Mouse (Mus musculus) mouse trophoblast stem cell (cell line): ENCODE measurements around the gene Arf4.

ENCODE experiments used
- in situ Hi-C, 2 experiments: fragments of 300-500 bp; cut with MseI, MboI; formaldehyde crosslinking; loops; 2 replicates in 1 of 2; 3 replicates in 1 of 2; pipeline ENCODE4 v1.15.1; 2025

Arf4 gene

GRCm38 (mm10) chr14:26637851-26638707 is at the start of gene Arf4:
TSS of gene Arf4 (plus strand) at chr14:26638074.
- in situ Hi-C loops, result no loop called here

- in situ Hi-C loops, result no loop called here
Observed at GRCm38 (mm10) chr14:26591353-26591752, 46.5 kb upstream of the Arf4 start.

DNA sequence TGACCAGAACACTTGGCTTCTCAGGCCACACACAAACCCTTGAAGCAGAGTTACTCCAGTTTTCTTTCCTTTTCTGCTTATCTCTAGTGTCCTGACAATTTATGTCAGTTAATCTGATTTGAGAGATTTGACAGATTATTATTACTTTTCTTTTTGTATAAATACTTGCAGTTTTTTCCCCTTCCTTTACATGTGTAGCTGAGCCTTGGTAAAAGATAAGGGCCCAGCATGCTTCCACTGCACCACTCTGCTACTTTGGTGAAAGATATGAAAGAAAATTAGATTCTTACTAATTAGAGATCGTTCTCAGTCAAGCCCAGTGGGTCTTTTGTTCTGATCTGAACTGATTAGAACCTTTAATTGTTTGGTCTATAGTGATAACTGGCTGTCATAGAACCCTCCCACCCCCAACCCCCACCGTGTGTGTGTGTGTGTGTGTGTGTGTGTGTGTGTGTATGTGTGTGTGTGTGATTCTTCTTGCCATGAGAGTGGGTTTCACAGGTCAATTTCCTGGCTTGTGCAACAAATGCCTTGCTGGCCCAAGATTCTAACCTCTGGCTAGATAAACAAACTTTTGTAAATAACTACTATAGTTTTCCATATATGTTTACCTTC is 44.5 kb upstream of the Arf4 start:
- in situ Hi-C loops, result no loop called here

DNA sequence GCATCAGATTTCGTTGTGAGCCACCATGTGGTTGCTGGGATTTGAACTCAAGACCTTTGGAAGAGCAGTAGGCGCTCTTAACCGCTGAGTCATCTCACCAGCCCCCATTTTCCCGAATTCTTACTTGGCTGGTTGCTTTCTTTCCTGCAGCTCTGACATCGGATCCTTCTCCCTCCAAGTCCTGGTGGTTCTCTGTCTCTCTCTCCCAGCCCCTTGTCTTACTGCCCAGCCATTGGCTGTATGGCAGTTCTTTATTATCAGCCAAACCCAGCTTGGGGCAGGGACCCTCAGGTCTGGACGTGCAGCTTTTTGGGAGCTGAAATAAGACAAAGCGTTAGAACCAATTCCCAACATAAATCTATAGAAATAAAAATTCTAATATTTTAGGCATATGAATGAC is 42.7 kb upstream of the Arf4 start:
- in situ Hi-C loops, result no loop called here

DNA sequence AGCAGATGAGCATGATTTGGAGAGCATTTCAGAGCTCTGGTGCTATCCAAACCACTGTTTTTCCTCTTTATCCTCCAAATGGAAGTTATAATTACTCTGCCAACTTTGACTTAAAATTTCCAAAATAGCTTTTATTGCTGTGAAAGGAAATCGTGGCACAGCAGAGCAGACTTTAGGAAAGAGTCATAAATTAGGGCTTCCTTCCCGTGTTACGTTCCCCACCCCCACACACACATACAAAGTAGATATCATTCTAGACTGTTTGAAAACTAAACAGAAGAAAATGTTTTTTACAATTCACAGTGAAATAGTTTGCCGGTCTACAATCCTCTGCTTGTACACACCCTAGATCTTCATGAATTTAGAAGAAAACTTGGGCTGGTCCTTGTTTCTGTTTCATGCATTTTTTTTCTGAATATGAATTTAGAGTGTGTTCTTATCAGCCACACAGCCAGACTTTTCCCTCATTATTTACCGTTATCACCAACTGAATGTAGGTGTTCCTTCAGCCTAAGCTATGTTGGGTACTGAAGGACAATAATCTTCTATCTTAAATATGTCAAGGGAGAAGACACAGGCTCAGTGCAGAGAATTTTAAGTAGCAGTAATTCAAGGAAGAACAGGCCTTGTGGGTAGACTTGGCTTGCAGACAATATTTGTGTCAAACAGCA is 42.0 kb upstream of the Arf4 start:
- in situ Hi-C loops, result no loop called here

GRCm38 (mm10) chr14:26605354-26605753 is 32.5 kb upstream of the Arf4 start:
- in situ Hi-C loops, result loop anchor here in 1 of 2 experiments (10.0 kb wide), 1 partner anchor 111 kb away; no protein-coding TSS in a partner anchor

DNA sequence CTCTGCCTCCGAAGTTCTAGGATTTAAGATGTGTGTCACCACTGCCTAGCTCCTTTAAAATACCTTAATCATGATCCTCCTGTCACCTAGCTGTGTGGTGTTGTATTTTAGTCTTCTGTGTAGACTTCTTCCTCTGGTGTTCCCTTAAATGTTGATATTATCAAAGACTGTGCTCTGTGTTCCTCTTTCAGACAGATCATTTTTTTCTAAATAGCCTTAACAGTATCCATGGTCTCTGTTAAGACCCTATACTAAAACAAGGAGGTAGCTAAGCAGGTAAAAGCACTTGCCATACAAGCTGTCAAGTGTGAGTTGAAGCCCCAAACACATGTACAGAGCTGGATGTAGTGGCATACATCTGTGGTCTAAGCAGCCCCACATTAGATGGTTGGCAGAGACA is 28.2 kb upstream of the Arf4 start:
- in situ Hi-C loops, result loop anchor here in 1 of 2 experiments (10.0 kb wide), 1 partner anchor 115 kb away; no protein-coding TSS in a partner anchor

GRCm38 (mm10) chr14:26610689-26611088 is 27.2 kb upstream of the Arf4 start:
- in situ Hi-C loops, result no loop called here

DNA sequence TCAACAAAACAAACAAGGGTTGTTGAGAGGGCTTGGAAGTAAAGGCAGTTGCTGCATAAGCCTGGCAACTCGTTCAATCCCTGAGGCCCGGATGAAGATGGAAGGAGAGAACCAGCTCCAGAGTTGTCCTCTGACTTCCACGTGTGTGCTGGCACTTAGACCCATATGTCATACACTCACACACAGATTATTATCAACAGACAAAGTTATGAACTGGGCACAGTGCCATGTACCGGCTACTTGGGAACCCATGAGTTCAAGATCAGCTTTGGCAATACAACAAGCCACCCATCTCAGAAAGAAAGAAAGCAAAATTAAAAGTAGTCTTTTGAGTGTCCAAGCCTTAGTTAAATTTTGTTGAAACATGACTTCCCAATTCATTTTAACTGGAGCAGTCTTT is 12.6 kb upstream of the Arf4 start:
- in situ Hi-C loops, result no loop called here

DNA sequence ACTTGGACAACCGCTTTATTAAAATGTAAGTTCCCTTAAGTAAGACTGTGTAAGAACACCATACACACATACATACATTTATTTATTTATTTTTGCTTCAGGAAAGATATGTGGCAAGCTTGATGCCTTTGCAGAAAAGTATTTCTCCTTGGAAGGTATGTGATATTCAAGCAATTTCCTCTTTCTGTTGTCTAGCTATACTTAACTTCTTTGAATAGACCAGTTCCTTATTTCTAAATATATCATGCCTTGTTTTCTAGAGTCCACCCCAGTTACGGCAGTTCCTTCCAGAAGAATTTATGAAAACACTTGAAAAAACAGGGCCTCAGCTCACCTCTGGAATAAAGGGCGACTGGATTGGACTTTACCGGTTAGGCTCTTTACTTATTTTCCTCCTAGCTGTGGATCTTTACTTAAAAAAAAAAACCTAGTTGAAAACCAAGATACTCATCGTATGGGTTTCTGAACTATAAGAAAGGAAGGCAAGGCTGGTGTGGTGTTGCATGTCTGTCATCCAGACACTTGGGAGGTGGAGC is 11.2 kb upstream of the Arf4 start:
- in situ Hi-C loops, result no loop called here

- in situ Hi-C loops, result no loop called here
Observed at GRCm38 (mm10) chr14:26637025-26637850, 636 bp upstream of the Arf4 start.

- in situ Hi-C loops, result no loop called here
Observed at GRCm38 (mm10) chr14:26638708-26639084, 822 bp downstream of the Arf4 start.

GRCm38 (mm10) chr14:26639251-26639650 is 1.4 kb downstream of the Arf4 start:
- in situ Hi-C loops, result no loop called here

- in situ Hi-C loops, result no loop called here
Observed at GRCm38 (mm10) chr14:26639961-26640360, 2.1 kb downstream of the Arf4 start.

- in situ Hi-C loops, result no loop called here
Observed at GRCm38 (mm10) chr14:26643006-26643624, 5.2 kb downstream of the Arf4 start.

- in situ Hi-C loops, result no loop called here
Observed at GRCm38 (mm10) chr14:26645989-26646650, 8.2 kb downstream of the Arf4 start.

- in situ Hi-C loops, result no loop called here
Observed at GRCm38 (mm10) chr14:26647811-26648210, 9.9 kb downstream of the Arf4 start.

GRCm38 (mm10) chr14:26651901-26652300 is 14.0 kb downstream of the Arf4 start:
- in situ Hi-C loops, result no loop called here

DNA sequence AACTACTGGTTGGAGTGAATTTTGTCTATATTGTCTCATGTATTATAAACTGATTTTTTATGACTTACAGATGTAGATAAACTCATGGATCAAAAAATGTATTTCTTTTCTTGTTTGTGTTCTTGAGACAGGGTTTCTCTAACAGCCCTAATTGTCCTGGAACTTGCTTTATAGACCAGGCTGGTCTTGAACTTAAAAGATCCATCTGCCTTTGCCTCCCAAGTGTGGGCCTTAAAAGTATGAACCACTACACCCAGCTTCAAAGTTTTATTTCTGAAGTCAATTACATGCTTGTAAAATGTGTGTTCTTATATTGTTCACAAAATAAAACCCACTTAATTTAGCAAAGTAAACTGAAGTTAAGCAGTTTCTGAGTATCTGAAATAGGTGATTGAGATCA is 20.3 kb downstream of the Arf4 start:
- in situ Hi-C loops, result no loop called here

GRCm38 (mm10) chr14:26660233-26660632 is 22.4 kb downstream of the Arf4 start:
- in situ Hi-C loops, result no loop called here
